Mouse (Mus musculus) embryonic facial prominence, embryonic 12.5 days (tissue): ENCODE measurements around the gene Wfdc6b. TPM values are rescaled to one million over a fixed set of nuclear protein-coding genes. Genes with fewer than 3 reads are reported as not detected.

Source experiments
- ATAC-seq: fragments of 200-750 bp; cut with Nextera tagmentation; 2 replicates; pipeline ENCODE4 v1.8.0; 2017; ENCODE audit not compliant: insufficient number of reproducible peaks, insufficient read depth, low FRiP score, low TSS enrichment
- H3K27ac ChIP-seq: fragments of 300-500 bp; sonication (generic); 2 replicates; pipeline ENCODE4 v1.5.1; 2016; ENCODE audit warnings: mild to moderate bottlenecking
- H3K27me3 ChIP-seq: fragments of 300-500 bp; sonication (generic); 2 replicates; pipeline ENCODE4 v1.6.1; 2016; ENCODE audit warnings: mild to moderate bottlenecking, moderate library complexity
- H3K36me3 ChIP-seq: fragments of 300-500 bp; sonication (generic); 2 replicates; pipeline ENCODE4 v1.6.1; 2016; ENCODE audit warnings: mild to moderate bottlenecking
- H3K4me1 ChIP-seq: fragments of 300-500 bp; sonication (generic); 2 replicates; pipeline ENCODE4 v1.6.1; 2016
- H3K4me2 ChIP-seq: fragments of 300-500 bp; sonication (generic); replicated peaks from 2 replicates; pipeline ENCODE4 v1.6.1; 2016; ENCODE audit warnings: mild to moderate bottlenecking, moderate library complexity
- H3K4me3 ChIP-seq: fragments of 300-500 bp; sonication (generic); 2 replicates; pipeline ENCODE4 v1.5.1; 2016; ENCODE audit warnings: mild to moderate bottlenecking
- H3K9ac ChIP-seq: fragments of 300-500 bp; sonication (generic); 2 replicates; pipeline ENCODE4 v1.6.1; 2016; ENCODE audit warnings: mild to moderate bottlenecking, moderate library complexity
- H3K9me3 ChIP-seq: fragments of 300-500 bp; sonication (generic); 2 replicates; pipeline ENCODE4 v1.6.1; 2016; ENCODE audit warnings: mild to moderate bottlenecking, moderate library complexity
- WGBS: fragments of 180-500 bp; shearing (Covaris S2); methylation state at CpG from one replicate; pipeline ENCODE4 v1.1.7; 2016; 5-methylcytosine and 5-hydroxymethylcytosine counted together
- polyA plus RNA-seq: library from polyadenylated mRNA; unstranded; fragments of >200 nt; fragmentation: Nextera tagmentation; extraction: Ambion mirVana; gene quantifications from 2 replicates; pipeline ENCODE4 v1.2.1, GENCODE M21; 2016

Wfdc6b gene
- polyA plus RNA-seq, 1 experiment from 2014 or later: not detected

DNA sequence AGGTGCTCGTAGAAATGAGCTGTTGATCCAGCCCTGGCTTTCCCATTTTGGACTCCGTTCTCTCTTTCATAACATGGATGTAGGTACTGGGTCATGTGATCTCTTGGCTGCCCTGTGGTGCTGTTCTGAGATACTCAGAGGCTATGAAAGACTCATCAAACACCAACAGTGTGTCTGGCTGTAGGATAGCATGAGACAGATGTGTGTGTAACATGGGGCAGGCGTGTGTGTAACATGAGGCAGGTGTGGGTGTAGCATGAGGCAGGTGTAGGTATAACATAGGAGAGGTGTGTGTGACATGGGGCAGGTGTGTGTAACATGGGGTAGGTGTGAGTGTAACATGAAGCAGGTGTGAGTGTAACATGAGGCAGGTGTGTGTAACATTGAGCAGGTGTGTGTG lies 2.1 kb downstream of the Wfdc6b start:
- no peak for ATAC-seq
- Histone ChIP-seq H3K27ac (no peak overlapping the region), H3K9ac (no peak overlapping the region), H3K4me3 (no peak overlapping the region), H3K27me3 (no peaks in the 10 kb centered on the region), H3K4me2 (no peak overlapping the region), H3K36me3 (no peaks in the 10 kb centered on the region), H3K9me3 (no peaks in the 10 kb centered on the region), H3K4me1 (peaks cover 6% of the 10 kb centered on the region; the same call in 1 of the 2 replicates)
- WGBS: 91% methylated on average over 3 of the region's 3 CpGs

DNA sequence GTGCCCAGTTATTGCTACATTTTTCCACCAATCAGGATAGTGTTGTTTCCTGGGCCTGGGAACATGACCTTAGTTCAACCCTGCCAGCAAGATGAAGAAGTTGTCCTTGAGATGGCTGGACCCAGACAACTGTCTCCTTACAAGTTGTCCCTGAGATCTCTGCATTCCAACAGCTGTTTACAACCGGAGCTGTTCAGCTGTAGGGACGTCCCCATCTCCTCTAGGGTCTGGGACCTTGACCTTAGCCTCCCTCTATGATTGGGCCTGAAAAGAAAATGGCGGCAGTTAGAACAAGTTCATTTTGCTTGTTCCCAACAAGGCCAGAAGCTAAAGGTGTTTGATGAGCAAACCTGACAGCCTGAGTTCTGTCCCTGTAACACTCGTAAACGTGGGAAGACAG lies 5.7 kb downstream of the Wfdc6b start:
- Histone ChIP-seq H3K27me3 (no peaks in the 10 kb centered on the region), H3K9me3 (no peaks in the 10 kb centered on the region), H3K4me3 (no peak overlapping the region), H3K36me3 (no peaks in the 10 kb centered on the region), H3K9ac (no peak overlapping the region), H3K4me2 (no peak overlapping the region), H3K4me1 (no peaks in the 10 kb centered on the region), H3K27ac (no peak overlapping the region)
- WGBS: 71% methylated on average over 5 of the region's 5 CpGs
- no peak for ATAC-seq

DNA sequence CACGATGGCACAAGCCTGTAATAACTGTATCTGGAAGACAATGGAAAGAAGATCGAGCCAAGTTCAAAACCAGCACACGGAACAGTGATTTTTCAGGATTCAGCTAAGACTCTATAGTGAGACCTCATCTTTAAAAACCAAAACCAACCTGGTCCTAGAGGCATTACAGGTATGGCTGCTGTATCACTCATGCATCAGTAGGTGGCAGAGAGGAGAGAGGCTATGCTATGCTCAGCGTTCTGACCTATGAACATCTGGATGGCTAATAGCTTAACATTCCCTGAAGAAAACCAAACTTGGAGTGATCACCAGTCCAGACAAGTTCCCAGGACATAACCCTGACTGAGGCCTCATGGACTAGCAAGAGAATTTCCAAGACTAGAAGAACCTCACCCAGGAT lies 8.5 kb downstream of the Wfdc6b start:
- no peak overlapping the region for H3K27ac ChIP-seq
- no peaks in the 10 kb centered on the region for H3K9me3 ChIP-seq
- H3K9ac ChIP-seq: no peak overlapping the region
- H3K4me3 ChIP-seq: no peak overlapping the region
- no peaks in the 10 kb centered on the region for H3K4me1 ChIP-seq
- WGBS: 79% methylated on average over 4 of the region's 4 CpGs
- H3K36me3 ChIP-seq: no peaks in the 10 kb centered on the region
- no peak for ATAC-seq
- H3K27me3 ChIP-seq: no peaks in the 10 kb centered on the region
- H3K4me2 ChIP-seq: no peak overlapping the region

DNA sequence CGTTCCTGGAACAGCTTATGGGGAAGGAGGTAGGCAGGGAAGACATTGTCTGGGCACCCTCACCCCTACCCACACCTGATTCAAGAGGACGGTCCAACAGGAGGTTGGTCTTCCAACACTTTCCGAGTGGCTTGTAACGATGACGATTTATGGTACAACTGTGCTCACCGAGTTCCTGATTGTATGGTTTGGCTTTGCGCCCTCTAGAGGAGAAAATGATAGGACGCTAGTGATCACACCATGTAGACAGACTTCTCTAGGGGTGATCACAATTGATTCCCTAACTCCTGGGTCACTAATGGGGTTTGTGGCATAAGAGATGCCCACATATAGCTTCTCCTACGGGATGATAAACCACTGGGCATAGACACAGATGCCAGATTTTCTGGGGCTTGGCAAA lies 21.9 kb downstream of the Wfdc6b start:
- Histone ChIP-seq H3K4me1 (no peaks in the 10 kb centered on the region), H3K36me3 (no peaks in the 10 kb centered on the region), H3K9me3 (no peaks in the 10 kb centered on the region), H3K4me2 (no peak overlapping the region), H3K9ac (no peak overlapping the region), H3K27me3 (no peaks in the 10 kb centered on the region), H3K27ac (no peak overlapping the region), H3K4me3 (no peak overlapping the region)
- 79% methylated on average over 9 of the region's 9 CpGs for WGBS
- ATAC-seq: no peak

DNA sequence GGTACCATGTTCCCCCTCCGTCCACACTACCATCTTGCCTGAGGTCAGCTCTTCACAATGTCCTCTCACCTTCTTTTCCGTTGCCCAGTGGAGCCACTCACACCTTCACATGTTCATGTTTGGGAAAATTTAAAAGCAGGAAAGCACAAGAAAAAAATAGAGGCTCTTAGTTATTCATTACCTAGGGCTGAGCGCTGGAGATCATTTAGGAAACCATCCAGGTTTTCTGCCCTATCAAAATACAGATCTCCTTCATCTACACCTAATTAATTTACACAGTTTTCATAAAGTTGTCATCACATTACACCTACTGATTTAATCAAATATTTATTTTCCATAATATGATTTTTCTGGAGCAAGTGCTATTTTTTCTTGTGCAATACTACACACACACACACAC lies 25.4 kb downstream of the Wfdc6b start, which contains the start of gene Wfdc16:
Gene Wfdc16, minus strand, starts transcription at position 101 of the 400 bp plus-strand sequence.
- H3K4me2 ChIP-seq: no peak within 1 kb of the TSS
- 88% methylated on average over 3 of the region's 3 CpGs for WGBS
- no peak within 1 kb of the TSS for H3K27ac ChIP-seq
- ATAC-seq: no peak
- no peak within 1 kb of the TSS for H3K9ac ChIP-seq
- no peak within 1 kb of the TSS for H3K4me3 ChIP-seq
- H3K27me3 ChIP-seq: no peaks in the 10 kb centered on the region
- H3K36me3 ChIP-seq: no peaks in the 10 kb centered on the region
- H3K9me3 ChIP-seq: no peaks in the 10 kb centered on the region
- H3K4me1 ChIP-seq: no peaks in the 10 kb centered on the region

DNA sequence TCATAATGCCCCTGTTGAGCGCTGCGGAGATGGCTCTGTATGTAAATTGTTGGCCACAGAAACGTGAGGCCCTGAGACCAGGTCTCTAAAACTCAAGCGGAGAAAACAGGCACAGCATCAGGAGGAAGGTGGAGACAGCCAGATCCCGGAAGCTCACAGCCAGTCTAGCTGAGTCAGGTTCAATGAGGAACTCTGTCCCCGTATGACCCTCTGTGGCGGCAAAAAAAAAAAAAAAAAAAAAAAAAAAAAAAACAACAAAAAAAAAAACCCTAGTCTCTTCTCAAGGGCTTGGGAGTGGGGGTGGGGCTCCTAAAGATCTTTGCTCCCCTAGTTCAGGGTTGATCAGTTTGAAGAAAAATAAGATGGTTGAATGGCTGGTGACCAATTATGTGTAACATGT lies 27.8 kb downstream of the Wfdc6b start:
- ATAC-seq: no peak
- Histone ChIP-seq H3K9ac (no peak overlapping the region), H3K27ac (no peak overlapping the region), H3K9me3 (no peaks in the 10 kb centered on the region), H3K4me3 (no peak overlapping the region), H3K4me1 (no peaks in the 10 kb centered on the region), H3K27me3 (no peaks in the 10 kb centered on the region), H3K4me2 (no peak overlapping the region), H3K36me3 (no peaks in the 10 kb centered on the region)
- WGBS: 69% methylated on average over 7 of the region's 7 CpGs

DNA sequence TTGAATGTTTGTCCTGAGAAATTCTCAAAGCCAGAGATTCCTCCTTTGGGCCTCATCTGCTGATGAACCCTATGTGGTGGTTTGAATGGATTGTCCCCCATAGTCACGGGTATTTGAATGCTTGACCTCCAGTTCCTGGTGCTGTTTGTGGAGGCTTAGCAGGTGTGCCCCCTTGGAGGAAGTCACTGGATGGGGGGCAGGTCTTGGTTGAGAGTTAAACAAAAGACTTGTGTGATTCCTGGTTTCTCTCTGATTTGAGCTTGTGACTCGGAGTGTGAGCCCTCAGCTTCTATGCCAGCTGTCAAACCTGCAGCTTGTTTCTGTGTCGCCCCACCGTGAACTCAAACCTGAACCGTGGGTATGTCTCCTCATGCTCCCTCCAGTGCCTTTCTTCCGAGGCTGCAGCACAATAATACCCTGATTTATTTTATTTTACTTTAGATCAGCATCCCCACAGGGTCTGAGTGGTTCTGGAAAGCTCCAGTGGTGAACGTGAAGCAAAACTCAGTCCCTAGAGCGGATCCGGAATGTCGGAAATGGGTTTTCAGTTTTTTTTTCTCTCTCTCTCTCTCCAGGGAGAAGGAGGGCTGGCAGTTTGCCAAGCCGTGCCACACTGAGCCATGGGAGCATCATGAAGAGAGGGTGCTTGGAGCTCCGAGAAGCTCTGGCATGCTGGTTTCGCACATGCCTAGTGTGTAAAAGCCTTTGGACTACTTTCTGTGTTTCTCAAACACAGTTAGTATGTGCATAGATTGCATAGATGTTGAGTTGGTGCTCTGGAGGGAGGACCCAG lies 28.8 kb downstream of the Wfdc6b start:
- no peaks in the 10 kb centered on the region for H3K27me3 ChIP-seq
- no peak overlapping the region for H3K9ac ChIP-seq
- no peak for ATAC-seq
- 77% methylated on average over 13 of the region's 13 CpGs for WGBS
- H3K27ac ChIP-seq: no peak overlapping the region
- H3K36me3 ChIP-seq: no peaks in the 10 kb centered on the region
- H3K9me3 ChIP-seq: no peaks in the 10 kb centered on the region
- no peak overlapping the region for H3K4me2 ChIP-seq
- no peaks in the 10 kb centered on the region for H3K4me1 ChIP-seq
- H3K4me3 ChIP-seq: no peak overlapping the region

DNA sequence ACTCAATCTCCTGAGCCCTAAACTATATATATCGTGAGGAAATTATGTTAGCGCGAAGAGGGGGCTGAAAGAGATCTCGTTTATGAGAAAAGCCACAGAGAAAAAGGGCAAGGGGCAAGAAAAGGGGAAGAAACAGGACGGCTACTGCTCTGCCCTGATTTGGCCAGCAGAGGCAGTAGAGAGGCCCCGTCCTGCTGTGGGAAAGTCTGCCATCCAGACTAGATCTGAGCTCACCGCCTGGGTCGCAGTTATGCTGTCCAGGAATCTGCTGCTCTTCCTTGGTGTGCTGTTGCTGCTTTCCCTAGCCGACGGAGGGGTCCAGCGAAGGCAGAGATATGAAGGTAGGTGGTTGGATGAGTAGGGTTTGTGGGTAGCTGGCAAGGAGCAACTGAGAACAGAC lies 42.5 kb downstream of the Wfdc6b start, which contains the start of gene Wfdc10:
Gene Wfdc10, plus strand, starts transcription at position 189 of the 400 bp plus-strand sequence.
- Histone ChIP-seq H3K4me1 (no peaks in the 10 kb centered on the region), H3K27me3 (no peaks in the 10 kb centered on the region), H3K36me3 (no peaks in the 10 kb centered on the region), H3K4me3 (no peak within 1 kb of the TSS), H3K27ac (no peak within 1 kb of the TSS), H3K4me2 (no peak within 1 kb of the TSS), H3K9ac (no peak within 1 kb of the TSS), H3K9me3 (no peaks in the 10 kb centered on the region)
- ATAC-seq: no peak
- 14% methylated on average over 11 of the region's 11 CpGs for WGBS

DNA sequence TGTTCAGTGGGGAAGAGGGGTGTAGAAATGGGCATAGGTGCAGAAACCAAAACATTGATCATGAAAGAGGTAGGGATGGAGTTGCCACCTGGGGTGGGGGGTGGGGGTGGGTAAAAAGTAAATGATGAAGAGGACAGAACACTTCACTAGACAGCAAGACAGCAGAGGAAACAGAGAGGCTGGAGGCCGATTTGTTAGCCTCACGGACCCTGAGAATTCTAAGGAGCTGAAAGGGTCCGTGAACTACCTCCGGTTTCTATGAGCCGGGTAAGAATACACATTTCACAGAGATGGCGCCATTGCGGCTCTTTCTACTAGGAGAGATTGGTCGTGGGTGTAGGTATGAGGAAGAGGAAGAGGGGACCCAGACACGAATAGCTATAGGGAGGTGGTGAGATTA lies 43.2 kb downstream of the Wfdc6b start, which contains the start of gene Wfdc9:
Gene Wfdc9, minus strand, starts transcription at position 101 of the 400 bp plus-strand sequence.
- no peaks in the 10 kb centered on the region for H3K36me3 ChIP-seq
- no peaks in the 10 kb centered on the region for H3K4me1 ChIP-seq
- no peak within 1 kb of the TSS for H3K27ac ChIP-seq
- WGBS: 81% methylated on average over 9 of the region's 9 CpGs
- H3K9me3 ChIP-seq: no peaks in the 10 kb centered on the region
- no peak within 1 kb of the TSS for H3K4me3 ChIP-seq
- no peak within 1 kb of the TSS for H3K9ac ChIP-seq
- H3K27me3 ChIP-seq: no peaks in the 10 kb centered on the region
- no peak within 1 kb of the TSS for H3K4me2 ChIP-seq
- ATAC-seq: no peak

DNA sequence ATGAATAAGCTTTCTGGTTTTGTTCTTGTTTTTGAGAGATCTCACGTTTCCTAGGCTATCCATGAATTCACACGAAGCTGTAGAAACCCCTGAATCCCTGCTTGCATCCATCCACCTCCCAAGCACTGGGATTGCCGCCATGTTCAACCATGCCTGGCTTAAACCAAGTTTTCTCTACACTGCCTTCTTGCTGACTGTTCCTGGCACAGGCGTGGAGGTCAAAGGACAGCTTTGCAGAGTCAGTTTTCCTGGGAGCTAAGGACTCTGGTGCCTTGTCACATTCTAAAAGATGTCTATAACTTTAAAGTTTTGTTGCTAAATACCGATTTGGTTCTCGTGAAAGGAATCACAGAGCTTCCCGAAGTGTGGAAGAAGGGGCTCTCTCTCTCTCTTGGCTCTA lies 51.5 kb downstream of the Wfdc6b start:
- Histone ChIP-seq H3K9ac (no peak overlapping the region), H3K4me3 (no peak overlapping the region), H3K27ac (no peak overlapping the region), H3K9me3 (no peaks in the 10 kb centered on the region), H3K36me3 (no peaks in the 10 kb centered on the region), H3K4me2 (no peak overlapping the region), H3K4me1 (no peaks in the 10 kb centered on the region), H3K27me3 (no peaks in the 10 kb centered on the region)
- WGBS: 82% methylated on average over 7 of the region's 7 CpGs
- ATAC-seq: no peak
